Mouse (Mus musculus) gastrocnemius, postnatal 25 days (tissue): ENCODE measurements at regions not wholly inside any gene's neighbourhood (a gene's known extent, or its start where the extent isn't known, plus 50 kb on each side); places are given as distances from the start of the nearest gene placed in this dataset.
"Not testable (repeated sequence)": the region's sequence is repeated elsewhere in the genome, so short reads cannot be mapped to it uniquely, and the experiment has no call there.

ENCODE experiments used
- DNase-seq: peaks from one replicate; pipeline ENCODE4 v3.0.0; 2022

- no peak for DNase-seq
Measured at GRCm38 (mm10) chr4:84165256-84165655, 509.8 kb downstream of the Bnc2 start.

DNA sequence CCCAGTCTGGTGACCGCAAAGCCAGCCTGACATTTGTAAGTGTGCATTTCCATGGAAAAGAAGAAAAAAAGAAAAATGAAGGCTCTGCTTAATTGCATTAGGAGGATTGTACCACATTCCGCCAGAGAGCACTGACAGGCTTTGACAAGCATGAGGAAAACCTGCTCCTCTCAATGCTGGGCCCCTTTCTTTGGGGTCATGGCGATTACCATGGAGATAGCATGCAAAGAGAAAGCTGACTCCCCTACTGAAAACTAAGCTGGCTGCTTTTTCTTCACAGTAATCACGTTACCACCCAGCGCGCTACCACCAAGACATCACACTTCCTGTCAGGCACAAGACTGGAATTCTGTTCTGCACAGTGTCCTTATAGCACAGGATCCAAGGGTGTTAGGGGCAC, 502.2 kb downstream of the Bnc2 start:
- no peak for DNase-seq

DNA sequence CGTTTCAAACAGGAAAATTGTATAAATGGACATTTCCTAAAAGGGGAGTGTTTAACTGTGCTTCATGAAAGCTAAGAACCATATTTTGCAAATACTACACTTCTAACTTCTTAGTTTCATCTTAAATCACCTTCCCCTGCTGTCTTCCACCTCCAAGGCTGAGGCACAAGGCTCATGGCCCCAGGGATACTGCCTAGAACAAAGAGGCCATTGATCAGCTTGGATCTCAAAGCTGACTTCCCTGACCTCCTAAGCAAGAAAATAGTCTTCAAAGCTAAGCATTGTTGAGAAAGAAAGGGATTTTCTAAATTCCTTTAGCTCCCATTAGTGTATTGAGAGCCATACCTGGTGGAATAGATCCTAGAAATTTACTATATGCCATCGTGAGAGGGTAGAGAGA, 501.6 kb downstream of the Bnc2 start:
- no peak for DNase-seq

GRCm38 (mm10) chr4:84176457-84176856, 498.6 kb downstream of the Bnc2 start:
- DNase-seq: not testable (repeated sequence)

DNA sequence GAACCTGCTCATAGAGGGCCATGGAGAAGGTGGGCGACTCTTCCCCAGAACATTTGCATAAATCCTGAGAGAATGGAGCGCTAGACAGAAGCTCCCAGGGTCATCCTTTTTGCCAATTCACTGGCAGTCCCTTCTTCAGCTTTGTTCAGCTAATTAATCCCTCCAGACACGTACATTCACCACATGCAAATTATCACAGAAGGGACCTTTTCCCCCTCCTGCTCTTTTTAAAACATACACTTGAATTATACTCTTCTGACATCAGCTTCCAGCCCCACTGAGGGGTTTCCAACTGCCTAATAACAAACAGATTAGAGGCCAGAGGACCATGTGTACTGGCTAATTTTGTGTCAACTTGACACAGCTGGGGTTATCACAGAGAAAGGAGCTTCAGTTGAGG, 497.2 kb downstream of the Bnc2 start:
- no peak for DNase-seq

DNA sequence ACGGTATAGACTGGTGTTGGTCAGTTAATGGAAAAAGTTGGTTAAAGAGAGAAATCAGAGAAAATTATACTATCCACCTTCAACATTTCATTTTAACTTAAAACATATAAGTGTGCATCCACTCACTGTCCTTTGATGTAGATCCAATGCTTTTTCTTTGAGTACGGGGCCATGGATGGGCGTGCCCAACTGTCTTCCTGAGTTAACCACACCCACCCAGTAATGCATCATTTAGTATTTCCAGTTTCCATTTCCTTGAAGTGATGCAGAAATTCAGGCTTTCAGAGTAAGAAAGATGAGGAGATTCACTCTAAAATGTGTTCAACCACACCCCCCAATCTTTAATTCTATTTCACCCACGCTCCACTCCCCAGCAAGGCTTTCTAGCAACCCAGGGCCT, 490.6 kb downstream of the Bnc2 start:
- no peak for DNase-seq

- no peak for DNase-seq
Measured at GRCm38 (mm10) chr4:84184844-84185243, 490.2 kb downstream of the Bnc2 start.

DNA sequence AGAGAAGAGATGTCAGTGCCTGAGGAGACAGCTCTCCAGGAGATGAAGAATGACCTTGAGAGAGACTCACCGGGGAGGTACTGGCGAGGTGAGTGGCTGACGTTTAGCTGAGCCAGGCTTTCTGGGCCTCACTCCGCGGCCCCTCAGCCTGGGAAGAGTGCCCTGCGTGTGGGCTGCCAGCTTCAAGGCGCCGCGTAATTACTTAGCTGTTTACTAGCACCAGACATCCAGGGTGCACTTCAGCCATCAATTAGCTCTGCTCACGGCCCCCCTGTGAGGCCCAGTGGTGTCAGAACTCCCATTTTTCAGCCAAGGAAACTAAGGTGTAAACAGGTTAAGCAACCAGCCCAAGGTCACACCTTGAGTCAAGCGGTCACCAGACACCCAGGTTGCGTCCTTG, 485.8 kb downstream of the Bnc2 start:
- no peak for DNase-seq

DNA sequence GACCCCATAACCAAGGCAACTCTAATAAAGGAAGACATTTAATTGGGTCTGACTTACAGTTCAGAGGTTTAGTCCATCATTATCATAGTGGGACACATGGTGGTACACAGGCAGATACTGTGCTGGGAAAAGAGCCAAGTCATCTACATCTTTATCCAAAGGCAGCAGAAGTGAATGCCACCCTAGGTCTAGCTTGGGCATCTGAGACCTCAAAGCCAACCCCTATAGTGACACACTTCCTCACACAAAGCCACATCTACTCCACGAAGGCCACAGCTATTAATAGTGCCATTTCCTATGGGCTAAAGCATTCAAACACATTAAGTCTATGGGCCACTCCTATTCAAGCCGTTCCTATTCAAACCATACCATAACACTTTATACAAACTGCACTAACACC, 483.8 kb downstream of the Bnc2 start:
- no peak for DNase-seq

DNA sequence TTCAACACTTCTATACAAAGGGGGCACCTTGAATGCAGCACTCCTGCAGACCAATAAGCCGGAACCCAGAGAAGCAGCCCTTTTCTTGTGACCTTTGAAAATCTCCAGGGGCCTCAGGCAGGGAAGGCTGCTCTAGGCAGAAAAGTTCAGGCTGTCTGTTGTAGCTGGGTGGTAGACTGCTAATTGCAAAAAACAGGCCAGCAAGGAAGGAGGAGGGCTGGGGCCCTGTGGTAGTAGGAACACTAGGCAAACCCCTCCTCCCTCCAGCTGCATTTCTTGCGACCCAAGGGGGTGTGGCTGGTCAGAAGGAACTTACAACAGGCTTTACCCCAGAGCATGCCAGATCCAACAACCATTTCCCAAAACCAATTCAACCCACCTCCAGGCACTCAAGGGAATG, 482.8 kb downstream of the Bnc2 start:
- no peak for DNase-seq

DNA sequence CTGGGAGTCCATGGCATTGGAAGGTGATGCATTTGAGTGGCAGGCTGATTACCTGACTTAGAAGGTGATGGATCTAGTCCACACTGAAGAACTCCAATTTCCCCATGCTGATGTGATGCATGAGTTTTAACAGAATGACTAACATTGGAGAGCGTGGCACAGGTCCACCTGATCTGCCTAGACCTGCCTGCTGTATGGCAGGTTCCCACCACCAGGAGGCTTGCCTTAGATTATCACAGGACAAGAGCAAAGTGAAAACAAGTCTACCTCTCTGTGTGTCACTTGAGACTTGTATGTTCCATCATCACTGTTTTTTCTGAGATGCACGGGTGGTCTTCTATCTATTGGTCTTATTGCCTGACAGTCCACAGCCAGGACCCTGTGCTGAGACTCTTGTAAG, 478.3 kb downstream of the Bnc2 start:
- DNase-seq: no peak

DNA sequence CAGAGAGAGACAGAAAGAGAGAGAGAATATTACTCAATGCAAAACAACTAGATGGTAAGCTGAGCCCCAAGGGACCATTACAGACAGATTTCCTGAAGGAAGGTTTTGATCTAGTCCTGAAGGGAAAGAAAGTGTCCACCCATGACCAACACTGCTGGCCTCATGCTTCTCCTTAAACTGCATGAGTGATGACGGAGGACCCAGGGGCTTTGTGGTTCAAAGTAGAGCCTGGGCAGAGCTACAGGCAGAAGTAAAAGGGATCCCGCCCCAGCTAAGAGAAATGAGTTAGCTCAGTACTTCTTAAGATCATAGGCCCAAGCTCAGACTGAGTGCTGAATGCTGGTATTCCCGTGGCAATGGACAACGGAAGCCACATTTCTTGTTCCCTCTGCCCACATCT, 476.9 kb downstream of the Bnc2 start:
- DNase-seq: peak; percentile 37

- DNase-seq: peak; percentile 52
Measured at GRCm38 (mm10) chr4:84199181-84199656, 475.9 kb downstream of the Bnc2 start.

- DNase-seq: no peak
Measured at GRCm38 (mm10) chr4:84201001-84201400, 474.1 kb downstream of the Bnc2 start.

GRCm38 (mm10) chr4:84202231-84202630, 472.8 kb downstream of the Bnc2 start:
- DNase-seq: no peak

GRCm38 (mm10) chr4:84203680-84204079, 471.4 kb downstream of the Bnc2 start:
- peak; percentile 26 for DNase-seq

- no peak for DNase-seq
Measured at GRCm38 (mm10) chr4:84204777-84205176, 470.3 kb downstream of the Bnc2 start.

DNA sequence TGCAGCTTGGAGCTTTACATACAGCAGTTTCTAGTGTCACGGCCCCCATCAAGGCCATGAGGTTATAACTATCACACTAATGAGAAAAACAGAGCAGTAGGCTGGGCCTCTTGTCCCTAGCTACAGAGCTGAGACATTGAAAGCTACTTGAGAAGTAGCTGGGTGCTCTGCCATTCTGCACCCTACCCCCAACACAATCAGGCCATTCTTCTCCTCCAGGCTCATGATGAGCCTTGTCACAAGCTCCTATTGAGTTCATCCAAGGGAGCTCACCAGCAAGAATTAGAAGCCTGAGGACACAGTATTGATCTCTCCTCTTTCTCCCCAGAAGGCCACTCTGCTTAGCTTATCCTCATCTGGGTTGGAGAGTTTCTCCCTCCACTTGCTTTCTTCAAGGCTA, 466.9 kb downstream of the Bnc2 start:
- no peak for DNase-seq

- DNase-seq: no peak
Measured at GRCm38 (mm10) chr4:84209538-84209937, 465.5 kb downstream of the Bnc2 start.

DNA sequence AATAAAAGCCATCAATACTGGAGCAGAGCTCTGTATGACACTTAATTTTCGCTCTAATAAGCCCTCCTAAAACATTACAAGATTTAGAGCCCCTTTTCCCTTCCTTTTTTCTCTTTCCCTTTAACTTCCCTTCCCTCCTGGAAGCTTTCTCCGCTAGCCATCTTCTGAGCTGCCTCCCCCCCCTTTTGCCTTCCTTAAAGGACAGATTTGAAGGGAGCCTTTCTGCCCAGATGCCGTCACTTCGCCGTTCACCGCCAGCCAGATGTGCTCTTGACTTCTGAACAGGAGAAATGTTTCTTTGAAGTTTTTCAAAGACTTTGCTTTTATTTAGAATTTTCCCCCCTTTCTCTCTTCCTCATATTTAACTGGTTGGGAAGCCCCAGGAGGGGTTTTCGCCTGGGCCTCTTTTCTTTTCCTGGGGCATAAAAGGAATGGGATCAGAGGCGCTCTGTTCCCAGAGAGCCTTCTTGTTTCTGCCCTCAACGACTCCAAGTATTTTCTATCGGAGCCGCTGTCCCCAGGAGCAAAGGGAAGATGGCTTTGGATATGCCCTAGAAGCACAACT, 463.7 kb downstream of the Bnc2 start:
- no peak for DNase-seq

- DNase-seq: no peak
Measured at GRCm38 (mm10) chr4:84212004-84212403, 463.1 kb downstream of the Bnc2 start.

GRCm38 (mm10) chr4:84214523-84214922, 460.6 kb downstream of the Bnc2 start:
- DNase-seq: no peak

GRCm38 (mm10) chr4:84218961-84219360, 456.1 kb downstream of the Bnc2 start:
- DNase-seq: no peak

DNA sequence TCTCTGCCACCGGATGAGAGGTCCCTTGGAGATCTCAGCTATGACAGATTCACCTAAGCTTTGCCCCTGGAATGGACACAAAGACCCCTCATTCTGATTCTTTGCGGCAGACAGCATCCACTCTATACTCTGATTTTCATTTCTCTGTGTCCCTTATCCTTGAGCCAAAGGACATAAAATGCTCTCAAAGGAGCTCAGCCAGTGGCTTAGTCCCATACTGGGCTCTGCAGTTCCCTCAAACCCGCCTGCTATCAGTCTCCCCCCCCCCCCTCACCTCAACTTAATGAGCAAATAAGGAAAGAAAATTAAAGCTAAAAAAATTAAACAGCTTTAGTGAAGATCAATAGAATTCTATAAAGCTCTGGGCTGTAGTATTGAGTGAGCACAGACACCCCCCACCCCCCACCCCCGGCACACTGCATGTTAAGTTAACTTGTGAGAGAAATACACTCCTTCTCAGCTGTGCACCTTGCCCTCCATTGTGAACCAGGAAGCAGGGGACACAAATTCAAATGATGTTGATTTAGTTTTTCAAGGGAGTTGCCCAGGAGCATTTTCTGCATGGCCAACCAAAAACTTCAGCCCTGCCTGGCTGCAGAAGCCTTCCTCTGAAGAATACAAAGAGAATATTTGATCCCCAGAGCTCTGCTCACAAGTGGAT, 452.9 kb downstream of the Bnc2 start:
- DNase-seq: no peak
